Mouse (Mus musculus) hematopoietic stem cell, adult 5-6 weeks (primary cell): Measurements from ENCODE around the gene Fgfr1op2. TPM values are rescaled to one million over a fixed set of nuclear protein-coding genes. Genes with fewer than 3 reads are reported as not detected.

Experiments used
- ATAC-seq, 2 experiments: fragments of 125-278 bp in 1 of 2; replicated peaks in 1 of 2; 2 replicates each; pipeline ENCODE4 v1.8.0; 2016 to 2017; ENCODE audit warnings: inconsistent platforms in 2 of 2, mild to moderate bottlenecking in 2 of 2, moderate number of reproducible peaks in 2 of 2, low read depth in 1 of 2, moderate TSS enrichment in 1 of 2; ENCODE audit not compliant: low FRiP score in 2 of 2, poor library complexity in 2 of 2, severe bottlenecking in 2 of 2, insufficient read depth in 1 of 2, low TSS enrichment in 1 of 2
- total RNA-seq: library from RNA; stranded (forward); fragments of 172-1452, 232-1000 nt; gene quantifications from 2 replicates; pipeline ENCODE4 v1.2.3, GENCODE M21; 2017

The Fgfr1op2 gene
- total RNA-seq, 1 experiment from 2014 or later, result 166 TPM

- no peak for ATAC-seq
Observed at GRCm38 (mm10) chr6:146633629-146634014, 56.6 kb downstream of the Fgfr1op2 start.

- peak; percentile 30 to 50; a peak in 3 of 4 replicates for ATAC-seq
Observed at GRCm38 (mm10) chr6:146634015-146634722, 57.2 kb downstream of the Fgfr1op2 start.

GRCm38 (mm10) chr6:146634759-146635606, 58.0 kb downstream of the Fgfr1op2 start:
- no peak for ATAC-seq

DNA sequence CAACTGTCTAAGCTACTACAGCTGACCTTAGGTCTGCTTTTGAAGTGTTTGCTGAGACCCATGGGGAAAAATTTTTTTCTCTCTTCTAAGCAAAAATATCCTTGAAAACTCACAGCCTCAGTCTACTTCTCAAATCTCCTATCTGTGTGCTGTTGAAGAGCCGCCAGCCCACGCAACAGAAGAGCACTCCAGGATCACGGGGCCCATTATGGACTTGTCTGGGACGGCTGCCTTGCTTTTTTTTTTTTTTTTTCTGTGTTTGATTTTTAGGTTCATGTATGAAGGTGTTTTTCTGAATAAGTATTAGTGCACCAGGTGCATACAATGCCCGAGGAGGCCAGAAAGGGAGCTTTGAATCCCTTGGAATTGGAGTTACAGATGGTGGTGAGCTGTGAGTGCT, 59.5 kb downstream of the Fgfr1op2 start:
- ATAC-seq, result no peak

GRCm38 (mm10) chr6:146640068-146640965, 63.3 kb downstream of the Fgfr1op2 start:
- ATAC-seq, result no peak

- ATAC-seq, result no peak
Observed at GRCm38 (mm10) chr6:146640991-146641390, 64.0 kb downstream of the Fgfr1op2 start.

GRCm38 (mm10) chr6:146641621-146642210, 64.7 kb downstream of the Fgfr1op2 start:
- ATAC-seq, result no peak

- ATAC-seq, result peak; percentile 93 to 95
Observed at GRCm38 (mm10) chr6:146642276-146643183, 65.5 kb downstream of the Fgfr1op2 start, which contains the start of the genes Med21 and Tm7sf3. Med21 (plus strand) TSS chr6:146642547. Tm7sf3 (minus strand) TSS chr6:146642824.

GRCm38 (mm10) chr6:146643184-146643570, 66.2 kb downstream of the Fgfr1op2 start:
- ATAC-seq, result no peak

Other genes starting within 250 kb of the Fgfr1op2 start
- gene Itpr2, start 75.0 kb upstream of the Fgfr1op2 start, total RNA-seq, result 29.0 and 30.0 TPM in 2 replicates
- 107 and 152 TPM in 2 replicates for gene Ints13, start 632 bp downstream of the Fgfr1op2 start, total RNA-seq
- 73.7 TPM in 2 replicates for gene Med21, start 65.3 kb downstream of the Fgfr1op2 start, total RNA-seq
- gene Tm7sf3, start 65.6 kb downstream of the Fgfr1op2 start, total RNA-seq, result 28.1 and 31.5 TPM in 2 replicates
- gene Stk38l, start 147.8 kb downstream of the Fgfr1op2 start, total RNA-seq, result 4.3 and 5.2 TPM in 2 replicates
- gene Arntl2, start 218.9 kb downstream of the Fgfr1op2 start, total RNA-seq, result not detected in 2 replicates